Mouse (Mus musculus): Measurements from ENCODE around the gene Sorl1.

GRCm38 (mm10) chr9:42097731-42098473 is 26.2 kb downstream of the Sorl1 start:
- no peak for TF ChIP-seq CTCF (IDR thresholded peaks at IDR 0.05; ENCODE audit: extremely low read depth, insufficient read depth, insufficient read length, insufficient replicate concordance)
- TF ChIP-seq POLR2A (IDR thresholded peaks at IDR 0.05; ENCODE audit: low read depth, low read length): no peak

Data from spleen, adult 2 months (tissue).